Mouse (Mus musculus): Measurements from ENCODE around the gene Dennd4a.

DNA sequence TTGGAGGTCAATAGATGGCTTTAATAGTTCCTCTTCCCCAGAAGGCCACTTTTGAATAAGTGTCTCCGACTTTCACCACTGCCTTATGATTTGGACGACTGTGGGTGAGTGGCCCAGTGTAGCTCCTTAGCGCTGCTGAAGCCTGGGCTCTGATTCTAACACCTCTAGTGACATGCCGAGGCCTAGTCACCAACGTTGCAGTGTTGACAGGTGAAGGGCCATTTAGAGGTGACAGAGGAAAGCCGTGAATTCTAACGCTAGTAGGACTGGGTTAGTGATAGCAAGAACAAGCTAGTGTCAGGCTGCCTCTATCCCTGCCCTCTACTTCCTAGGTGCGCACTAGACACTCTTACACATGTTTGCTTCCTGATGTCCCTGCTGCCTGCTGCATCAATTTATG, 37.9 kb upstream of the Dennd4a start:
- TF ChIP-seq CTCF (IDR thresholded peaks at IDR 0.05; ENCODE audit: control insufficient read depth, insufficient read depth, low read length), result no peak
- TF ChIP-seq POLR2A (IDR thresholded peaks at IDR 0.05; ENCODE audit: borderline replicate concordance, control insufficient read depth, low read depth, low read length), result no peak

All from bone marrow, adult 2 months (tissue).